Mouse (Mus musculus) small intestine, adult 10 weeks (tissue): Measurements from ENCODE around the gene Pink1. TPM values are rescaled to one million over a fixed set of nuclear protein-coding genes. Genes with fewer than 3 reads are reported as not detected.

Experiments
- polyA plus RNA-seq: library from polyadenylated mRNA; stranded (reverse); fragments of 350-450 nt; fragmentation: Illumina TruSeq; extraction: RNeasy Lipid Tissue Mini Kit (QIAGEN cat#74804); gene quantifications from one replicate; pipeline ENCODE4 v1.2.3, GENCODE M21; 2014; ENCODE audit warnings: low replicate concordance

Pink1 gene
- polyA plus RNA-seq = 56.0 TPM

GRCm38 (mm10) chr4:138326077-138326695 is at the start of gene Pink1:
Pink1 (minus strand) TSS chr4:138326307.

GRCm38 (mm10) chr4:138367641-138368497 is 41.8 kb upstream of the Pink1 start, which contains the start of gene Cda:
Cda (minus strand) TSS chr4:138367992.

GRCm38 (mm10) chr4:138304340-138305104 is 21.6 kb downstream of the Pink1 start, which contains the start of gene Ddost:
Ddost (plus strand) TSS chr4:138304730.

Other genes starting within 250 kb of the Pink1 start
- gene Hp1bp3, start 110.0 kb downstream of the Pink1 start, polyA plus RNA-seq = 73.7 TPM
- gene Sh2d5, start 75.9 kb downstream of the Pink1 start, polyA plus RNA-seq = not detected
- not detected for gene Kif17, start 75.9 kb downstream of the Pink1 start, polyA plus RNA-seq
- gene Ddost, start 21.6 kb downstream of the Pink1 start, polyA plus RNA-seq = 6.3 TPM
- 5.1 TPM for gene Cda, start 41.7 kb upstream of the Pink1 start, polyA plus RNA-seq
- not detected for gene Fam43b, start 70.2 kb upstream of the Pink1 start, polyA plus RNA-seq
- 3.6 TPM for gene Mul1, start 108.4 kb upstream of the Pink1 start, polyA plus RNA-seq
- gene Camk2n1, start 128.0 kb upstream of the Pink1 start, polyA plus RNA-seq = 49.8 TPM